Mouse (Mus musculus) E14TG2a.4 (cell line): ENCODE results near the gene Dok3.

Experiments used
- H3K27me3 ChIP-seq: 2 replicates; pipeline ENCODE4 v1.6.1; 2014; ENCODE audit warnings: low read length, control low read depth; ENCODE audit not compliant: insufficient read depth
- H3K36me3 ChIP-seq: 2 replicates; pipeline ENCODE4 v1.6.1; 2014; ENCODE audit warnings: low read length, control low read depth; ENCODE audit not compliant: insufficient read depth
- H3K4me1 ChIP-seq: replicated peaks from 2 replicates; pipeline ENCODE4 v1.6.1; 2014; ENCODE audit warnings: low read depth, low read length, control low read depth
- H3K4me3 ChIP-seq: replicated peaks from 2 replicates; pipeline ENCODE4 v1.5.1; 2014; ENCODE audit warnings: mild to moderate bottlenecking, low read length
- H3K9me3 ChIP-seq: 2 replicates; pipeline ENCODE4 v1.6.1; 2014; ENCODE audit warnings: low read length, control low read depth
- CTCF ChIP-seq: conservative IDR thresholded peaks from 2 replicates; pipeline ENCODE4 v1.5.1; 2014; ENCODE audit warnings: low read length
- NANOG ChIP-seq: IDR thresholded peaks from 2 replicates; pipeline ENCODE4 v1.6.1; 2014; ENCODE audit warnings: borderline replicate concordance, low read length, mixed read lengths
- POU5F1 ChIP-seq: IDR thresholded peaks from 2 replicates; pipeline ENCODE4 v1.6.1; 2014; ENCODE audit warnings: low read length, borderline replicate concordance

The Dok3 gene

DNA sequence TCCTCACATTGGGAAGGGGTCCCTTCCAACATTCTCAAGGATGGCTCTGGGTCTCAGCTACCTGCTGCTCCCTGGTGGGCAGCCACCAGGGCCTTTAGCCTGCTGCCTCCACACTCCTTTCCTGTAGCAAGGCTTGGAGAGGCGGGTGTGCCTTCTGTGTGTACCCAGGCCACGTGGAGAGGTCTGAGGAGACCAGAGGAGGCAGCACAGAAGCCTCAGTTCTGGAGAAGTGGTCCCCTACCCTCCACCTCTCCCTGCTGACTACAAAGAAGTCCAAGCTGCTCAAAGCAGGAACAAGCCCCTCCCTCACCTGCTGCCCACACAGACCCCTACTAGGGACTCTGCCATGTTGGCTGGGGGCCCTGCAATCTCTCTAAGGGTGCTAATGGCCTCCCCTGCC, 34.8 kb downstream of the Dok3 start:
- Histone ChIP-seq H3K27me3 (peaks cover 43% of the 10 kb centered on the region), H3K4me1 (peaks cover 52% of the 10 kb centered on the region), H3K9me3 (no peaks in the 10 kb centered on the region), H3K36me3 (peaks cover 28% of the 10 kb centered on the region), H3K4me3 (0 out of 2 replicates have a peak overlapping the region, but pooled peaks have one; percentile 5)
- TF ChIP-seq CTCF (no peak), POU5F1 (no peak)

DNA sequence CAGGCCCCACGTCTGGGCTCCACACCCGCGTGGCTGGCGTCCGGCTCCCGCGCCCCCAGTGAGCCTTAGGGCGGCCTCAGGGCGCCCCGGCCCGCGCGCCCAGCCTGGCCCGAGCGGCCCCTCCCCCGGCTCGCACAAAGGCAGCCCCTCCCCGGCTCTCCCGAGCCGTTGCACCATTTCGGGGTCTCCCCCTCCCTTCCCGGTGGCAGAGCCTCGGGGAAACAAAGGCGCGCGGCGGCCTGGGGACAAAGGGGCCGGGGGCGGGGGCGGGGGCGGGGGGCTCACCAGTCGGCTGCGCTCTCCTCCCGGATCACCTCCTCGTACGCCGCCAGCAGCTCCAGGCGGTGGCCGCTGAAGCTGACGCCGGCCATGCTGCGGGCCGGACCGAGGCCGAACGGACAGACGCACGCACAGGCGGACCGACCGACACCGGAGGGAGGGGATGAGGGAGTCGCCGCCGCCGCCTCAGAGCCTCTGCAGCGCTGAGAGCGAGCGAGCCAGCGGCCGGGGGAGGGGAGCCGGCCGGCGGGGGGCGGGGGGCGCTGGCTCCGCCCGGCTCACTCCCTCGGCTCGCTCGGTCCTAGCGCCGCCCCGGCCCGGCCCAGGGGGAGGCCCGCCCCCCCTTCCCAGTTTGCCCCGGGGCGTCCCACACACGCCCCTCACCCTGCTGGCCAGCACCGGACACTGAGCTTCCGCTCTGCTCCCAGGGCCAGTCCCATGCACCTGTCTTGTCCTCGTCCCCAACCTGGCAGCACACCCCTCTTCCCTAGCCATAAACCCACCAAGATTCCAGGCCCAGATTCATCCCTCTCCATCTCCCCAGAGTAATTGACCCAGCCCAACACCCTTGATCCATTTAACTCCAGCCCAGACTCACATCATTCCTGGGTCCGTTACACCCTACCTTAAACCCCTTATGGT, 41.3 kb downstream of the Dok3 start, which contains the start of gene Dbn1:
Gene Dbn1, minus strand, starts transcription at position 534 of the 921 bp plus-strand sequence.
- Histone ChIP-seq H3K4me1 (peaks cover 48% of the 10 kb centered on the region), H3K27me3 (peaks cover 83% of the 10 kb centered on the region), H3K9me3 (no peaks in the 10 kb centered on the region), H3K4me3 (peak within 1 kb of the TSS; percentile 82), H3K36me3 (no peaks in the 10 kb centered on the region)
- TF ChIP-seq NANOG (no peak), POU5F1 (no peak), CTCF (no peak)

DNA sequence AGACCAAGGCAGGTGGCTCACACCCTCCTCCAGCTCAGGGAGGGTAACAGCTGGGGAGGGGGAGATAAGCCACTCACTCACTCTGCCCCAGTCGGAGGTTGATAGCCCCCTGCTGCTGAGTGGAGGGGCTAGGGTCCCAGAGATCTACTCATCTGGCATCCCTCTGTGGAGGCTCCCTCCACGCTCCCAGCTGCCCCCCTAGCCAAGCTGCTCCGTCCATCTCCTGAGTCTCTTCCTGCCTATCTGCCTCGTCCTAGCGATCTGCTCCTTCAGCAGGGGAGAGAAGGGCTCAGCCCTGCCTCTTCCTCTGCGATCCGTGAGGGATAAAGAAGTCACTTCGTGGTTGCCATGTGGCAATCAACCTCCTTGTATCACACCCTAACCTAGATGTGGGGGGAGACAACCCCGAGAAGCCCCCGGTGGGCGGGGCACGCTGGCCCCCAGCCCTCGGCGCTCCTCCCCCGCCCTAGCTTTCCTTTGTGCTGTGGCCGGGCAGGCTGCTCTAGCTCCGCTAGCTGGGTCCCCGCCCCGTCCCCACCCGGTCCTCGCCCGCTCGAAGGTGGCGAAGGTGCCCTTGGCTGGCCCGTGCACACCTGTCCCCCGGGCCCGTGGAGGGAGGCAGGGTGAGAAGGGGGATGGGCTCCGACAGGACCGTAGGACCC, 42.0 kb downstream of the Dok3 start:
- Histone ChIP-seq H3K36me3 (0 out of 2 replicates have a peak, but pooled peaks cover 2% of the 10 kb centered on the region), H3K9me3 (no peaks in the 10 kb centered on the region), H3K4me3 (peak overlapping the region; percentile 82), H3K4me1 (peaks cover 56% of the 10 kb centered on the region), H3K27me3 (peaks cover 83% of the 10 kb centered on the region)
- TF ChIP-seq CTCF: no peak
- TF ChIP-seq POU5F1: no peak
- no peak for TF ChIP-seq NANOG

DNA sequence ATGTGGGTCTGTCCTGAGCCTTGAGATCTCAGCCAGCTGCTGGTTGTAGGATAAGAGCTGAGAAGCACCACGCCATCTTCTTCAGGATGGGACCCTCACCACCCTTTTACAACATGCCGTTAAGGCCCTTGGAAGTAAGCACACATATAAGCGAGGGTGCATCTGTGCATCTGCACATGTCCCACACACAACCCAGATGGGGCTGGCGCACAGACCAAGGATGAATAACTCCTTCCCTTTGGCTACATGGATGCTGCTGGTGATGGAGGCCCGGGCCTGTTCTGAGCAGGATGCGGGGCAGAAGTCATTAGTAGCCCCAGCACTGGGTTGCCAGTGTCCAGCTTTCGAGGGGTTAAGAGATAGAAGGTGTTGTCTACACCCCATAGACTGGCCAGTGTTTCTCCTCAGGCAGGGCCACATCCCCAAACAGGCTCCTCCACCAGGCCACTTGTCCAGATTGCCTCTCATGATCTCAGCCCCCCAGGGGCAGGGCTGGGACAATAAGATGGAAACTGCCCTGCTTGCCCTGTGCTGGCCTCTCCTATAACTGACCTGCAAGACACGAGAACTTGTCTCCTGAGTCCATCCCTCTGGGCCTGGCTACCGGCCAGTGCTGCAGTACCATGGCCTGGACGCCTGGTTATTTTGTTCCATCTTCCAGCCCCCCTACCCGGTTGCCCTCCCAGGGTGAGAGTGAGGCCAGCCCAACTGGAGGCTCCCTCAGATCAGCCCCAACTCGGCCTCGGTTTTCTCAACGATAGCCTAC, 42.9 kb downstream of the Dok3 start:
- 0 out of 2 replicates have a peak, but pooled peaks cover 4% of the 10 kb centered on the region for H3K36me3 ChIP-seq
- TF ChIP-seq NANOG (no peak), CTCF (no peak), POU5F1 (no peak)
- peaks cover 81% of the 10 kb centered on the region for H3K27me3 ChIP-seq
- peaks cover 62% of the 10 kb centered on the region for H3K4me1 ChIP-seq
- no peaks in the 10 kb centered on the region for H3K9me3 ChIP-seq
- peak overlapping the region; percentile 82; the same call in 1 of the 2 replicates for H3K4me3 ChIP-seq

DNA sequence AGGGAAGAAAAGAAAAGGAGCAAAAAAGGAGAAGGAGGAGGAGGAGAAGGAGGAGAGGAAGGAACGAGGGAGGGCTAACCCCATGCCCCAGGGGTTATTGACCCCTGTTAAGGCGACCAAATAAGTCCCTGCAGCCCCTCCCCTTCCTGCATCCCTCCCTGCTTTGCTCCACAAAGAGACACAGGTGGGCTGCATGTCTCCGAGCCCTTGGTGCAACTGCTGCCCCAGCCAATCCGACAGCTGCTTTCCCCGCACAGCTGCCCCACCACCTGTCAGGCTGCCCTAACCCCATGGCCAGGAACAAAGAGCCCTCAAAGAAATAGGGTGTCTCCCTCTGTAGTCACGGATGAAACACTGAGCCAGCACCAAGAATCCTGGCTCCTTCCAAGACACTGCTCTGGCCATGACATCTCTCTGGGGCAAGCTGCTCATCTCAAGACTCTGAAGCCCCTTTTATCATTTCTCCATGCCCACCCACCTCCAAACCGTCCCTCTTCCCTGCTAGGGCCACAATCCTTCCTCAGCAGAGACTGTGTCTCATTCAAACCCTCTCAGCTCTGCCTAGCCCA, 44.5 kb downstream of the Dok3 start:
- H3K9me3 ChIP-seq: no peaks in the 10 kb centered on the region
- H3K27me3 ChIP-seq: peaks cover 91% of the 10 kb centered on the region
- TF ChIP-seq NANOG (no peak), CTCF (no peak), POU5F1 (no peak)

DNA sequence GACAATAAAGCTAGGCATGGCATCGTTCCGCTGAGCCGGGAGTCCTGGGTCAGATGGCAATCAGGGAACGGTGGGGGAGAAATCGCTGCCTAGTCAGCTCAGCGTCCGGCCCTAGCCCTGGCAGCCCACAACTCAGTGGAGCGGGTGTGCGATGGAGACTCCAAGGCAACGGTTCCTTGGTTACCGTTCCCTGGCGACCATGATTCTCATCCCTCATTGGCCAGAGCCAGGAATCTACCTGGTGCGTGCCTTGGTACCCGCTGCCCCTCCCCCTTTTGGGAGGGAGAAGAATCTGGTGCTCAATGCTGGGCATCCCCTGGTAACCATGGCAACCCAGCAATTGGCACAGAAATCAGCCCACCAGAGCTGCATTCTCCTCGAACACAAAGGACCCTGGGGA, 45.5 kb downstream of the Dok3 start:
- Histone ChIP-seq H3K36me3 (0 out of 2 replicates have a peak, but pooled peaks cover 4% of the 10 kb centered on the region), H3K4me1 (peaks cover 53% of the 10 kb centered on the region), H3K4me3 (no peak overlapping the region), H3K27me3 (peaks cover 88% of the 10 kb centered on the region), H3K9me3 (no peaks in the 10 kb centered on the region)
- TF ChIP-seq NANOG (no peak), CTCF (no peak), POU5F1 (no peak)

More for the DNA sequence above, 44.5 kb downstream of the Dok3 start:
- Histone ChIP-seq H3K4me1 (peaks cover 63% of the 10 kb centered on the region), H3K4me3 (no peak overlapping the region), H3K36me3 (0 out of 2 replicates have a peak, but pooled peaks cover 4% of the 10 kb centered on the region)

DNA sequence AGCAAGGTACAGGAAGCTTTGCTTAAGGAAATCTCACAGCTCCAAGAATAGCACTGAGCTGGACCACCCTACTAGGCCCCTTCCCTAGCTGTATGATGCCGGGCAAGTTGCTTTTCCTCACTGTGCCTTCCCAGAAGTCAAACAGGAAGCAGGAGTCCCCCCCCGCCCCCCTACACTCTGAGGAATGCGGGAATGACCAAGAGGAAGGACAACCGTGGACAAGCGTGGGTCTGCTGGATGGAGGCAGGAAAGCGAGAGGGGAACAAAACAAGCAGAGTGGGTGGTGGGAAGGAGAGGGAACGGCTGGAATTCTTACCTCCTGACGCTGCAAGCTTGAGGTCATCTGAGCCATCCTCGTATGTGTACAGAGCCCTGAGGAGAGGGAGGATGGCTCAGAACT, 46.0 kb downstream of the Dok3 start:
- H3K36me3 ChIP-seq: 0 out of 2 replicates have a peak, but pooled peaks cover 4% of the 10 kb centered on the region
- TF ChIP-seq CTCF: no peak
- no peak for TF ChIP-seq NANOG
- no peak for TF ChIP-seq POU5F1
- H3K4me1 ChIP-seq: peaks cover 49% of the 10 kb centered on the region
- peaks cover 83% of the 10 kb centered on the region for H3K27me3 ChIP-seq
- no peaks in the 10 kb centered on the region for H3K9me3 ChIP-seq
- H3K4me3 ChIP-seq: no peak overlapping the region
